Mouse (Mus musculus): ENCODE measurements at regions not wholly inside any gene's neighbourhood (a gene's known extent, or its start where the extent isn't known, plus 50 kb on each side); places are given as distances from the start of the nearest gene placed in this dataset.
"Not testable (repeated sequence)": the region's sequence is repeated elsewhere in the genome, so short reads cannot be mapped to it uniquely, and the experiment has no call there.

DNA sequence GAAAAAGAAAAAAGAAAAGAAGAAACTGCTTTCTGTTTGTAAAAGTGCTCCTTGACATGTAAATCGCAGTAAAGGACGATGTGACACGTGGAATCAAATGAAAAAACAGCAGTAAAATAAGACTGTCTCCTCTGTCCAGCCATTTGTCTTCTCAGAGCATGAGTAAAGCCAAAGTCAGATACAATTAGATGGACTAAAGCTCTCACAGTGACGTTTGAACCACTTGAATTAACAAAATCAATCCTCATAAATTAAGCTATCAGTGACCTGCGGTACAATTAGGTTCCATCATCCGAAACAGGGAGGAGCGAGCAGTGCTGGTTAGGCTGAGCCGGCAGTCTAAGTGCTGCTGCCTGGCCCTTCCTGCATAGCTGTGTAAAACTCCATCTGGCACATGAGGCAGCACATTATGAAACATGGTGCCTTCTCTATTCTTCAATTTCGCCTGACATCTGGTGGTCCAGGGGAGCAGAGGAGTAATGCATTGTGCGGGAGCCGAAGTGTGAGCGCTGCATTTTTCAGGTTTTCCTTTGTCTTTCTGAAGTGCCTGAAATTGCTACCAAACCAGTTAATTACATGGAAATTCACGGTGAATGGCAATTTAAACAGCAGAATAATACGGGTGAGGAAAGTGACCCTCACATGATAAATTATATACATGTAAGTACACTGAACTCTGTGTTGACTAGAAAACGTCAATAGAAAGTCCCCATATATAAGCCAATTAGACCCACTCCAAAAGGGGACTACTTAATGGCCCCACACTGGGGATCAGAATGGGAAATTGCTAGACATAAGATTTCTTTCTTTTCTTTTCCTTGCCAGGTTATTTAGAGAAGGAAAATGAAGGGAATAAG lies 118.1 kb downstream of the Mmrn1 start:
- 21% methylated on average over 15 of the region's 15 CpGs for WGBS
- Histone ChIP-seq H3K36me3 (no peaks in the 10 kb centered on the region), H3K9ac (no peak overlapping the region)

DNA sequence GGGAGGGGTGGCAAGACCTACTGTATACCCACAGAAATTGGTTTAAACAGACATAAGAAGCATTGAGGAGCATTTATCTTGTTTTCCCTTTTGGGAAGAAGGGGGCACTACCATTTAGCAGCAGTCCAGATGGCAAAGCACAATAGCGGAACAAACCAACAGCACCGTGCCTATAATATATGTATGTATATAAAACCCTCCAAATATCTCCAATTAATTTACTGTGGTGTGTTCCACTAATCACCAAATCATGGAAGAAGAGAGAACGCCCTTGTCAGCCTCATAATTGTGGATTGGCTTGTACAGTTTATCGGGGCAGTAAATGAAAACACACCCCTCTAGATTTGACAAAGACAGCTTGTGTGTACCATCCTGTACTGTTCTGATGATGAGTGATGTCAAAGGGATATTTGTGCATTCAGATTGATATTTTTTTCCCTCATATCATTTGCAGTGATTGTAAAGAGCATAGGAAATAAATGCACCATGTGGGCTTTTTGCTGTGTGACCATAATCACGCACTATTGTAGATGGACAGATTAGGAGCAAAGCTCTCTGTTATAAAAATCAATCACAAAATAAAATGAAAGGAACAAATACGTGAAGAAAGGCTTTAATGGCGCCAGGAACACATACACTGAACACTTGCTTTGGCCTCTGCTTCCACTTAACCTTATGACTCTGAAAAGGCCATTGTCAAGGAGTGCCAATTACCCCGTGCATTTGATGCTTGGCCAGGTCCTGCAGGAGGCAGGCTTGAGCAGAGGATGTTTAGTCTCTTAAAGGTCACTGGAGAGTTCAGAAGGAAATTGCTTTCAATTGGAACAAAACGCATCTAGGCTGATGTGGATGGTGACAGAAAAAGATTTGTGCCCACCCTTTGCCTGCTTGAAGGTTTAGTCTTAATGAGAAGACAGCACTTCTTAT lies 119.0 kb downstream of the Mmrn1 start:
- H3K9ac ChIP-seq = no peak overlapping the region
- H3K27ac ChIP-seq (replicated peaks) = peak overlapping the region; percentile 81
- no peak overlapping the region for H3K4me3 ChIP-seq
- H3K27me3 ChIP-seq = no peaks in the 10 kb centered on the region
- peaks cover 10% of the 10 kb centered on the region for H3K4me1 ChIP-seq (replicated peaks)
- no peaks in the 10 kb centered on the region for H3K36me3 ChIP-seq
- peak; percentile 49; the same call in 1 of the 2 replicates for ATAC-seq (ENCODE audit: low FRiP score, low read depth)
- no peaks in the 10 kb centered on the region for H3K9me3 ChIP-seq
- H3K4me2 ChIP-seq = peak overlapping the region; percentile 37
- 37% methylated on average over 9 of the region's 9 CpGs for WGBS

More for the DNA sequence above, 118.1 kb downstream of the Mmrn1 start:
- H3K4me1 ChIP-seq (replicated peaks) = peaks cover 10% of the 10 kb centered on the region
- ATAC-seq (ENCODE audit: low FRiP score, low read depth) = peak; percentile 93
- peak overlapping the region; percentile 81 for H3K27ac ChIP-seq (replicated peaks)
- H3K27me3 ChIP-seq = no peaks in the 10 kb centered on the region
- H3K4me2 ChIP-seq = peak overlapping the region; percentile 37
- H3K4me3 ChIP-seq = no peak overlapping the region
- H3K9me3 ChIP-seq = no peaks in the 10 kb centered on the region

DNA sequence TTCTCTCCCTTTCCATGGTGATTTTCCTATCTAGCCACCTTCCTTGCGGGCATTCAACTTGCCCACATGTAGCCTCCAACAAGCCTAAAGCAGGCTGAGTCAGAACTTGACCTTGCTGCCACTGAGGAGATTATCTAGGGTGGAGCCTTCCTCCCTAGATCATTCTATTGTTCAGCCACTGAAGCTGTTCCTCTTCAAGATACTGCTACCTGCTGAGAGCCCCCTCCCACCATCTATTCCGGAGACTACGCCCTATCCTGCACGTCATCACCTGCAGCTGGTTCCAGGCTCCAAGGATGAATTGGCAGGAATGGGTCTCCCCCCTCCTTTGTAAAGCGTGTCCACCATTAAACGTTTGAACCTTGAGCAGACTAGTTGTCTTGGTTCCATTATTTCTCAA lies 122.9 kb downstream of the Mmrn1 start:
- not testable (repeated sequence) for H3K9me3 ChIP-seq; H3K36me3 ChIP-seq; H3K4me2 ChIP-seq; H3K9ac ChIP-seq; H3K4me3 ChIP-seq; H3K4me1 ChIP-seq (replicated peaks); H3K27ac ChIP-seq (replicated peaks); H3K27me3 ChIP-seq; ATAC-seq (ENCODE audit: low FRiP score, low read depth)
- WGBS = 82% methylated on average over 6 of the region's 6 CpGs

DNA sequence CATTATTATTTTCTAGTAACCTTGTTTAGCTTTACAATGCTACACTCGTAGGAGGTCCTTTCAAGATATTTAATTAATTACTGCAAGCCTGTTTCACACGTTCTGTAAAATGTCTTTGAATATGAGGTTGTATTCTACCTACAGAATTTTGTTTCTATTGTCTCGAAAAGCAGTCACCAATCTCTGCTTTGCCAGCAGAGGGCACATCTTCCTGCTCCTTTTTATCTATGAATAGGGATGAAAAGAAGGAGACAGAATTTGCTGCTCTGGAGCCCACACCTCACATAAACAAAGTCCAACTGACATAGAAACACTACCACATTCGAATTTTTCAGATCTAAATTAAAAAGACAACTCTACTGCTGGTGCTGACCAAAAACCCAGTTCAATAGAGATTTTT lies 117.0 kb upstream of the Ccser1 start:
- Histone ChIP-seq H3K36me3 (no peaks in the 10 kb centered on the region), H3K9ac (no peak overlapping the region), H3K27ac (replicated peaks) (no peak overlapping the region), H3K4me1 (replicated peaks) (peaks cover 15% of the 10 kb centered on the region), H3K4me3 (no peak overlapping the region), H3K27me3 (no peaks in the 10 kb centered on the region), H3K4me2 (no peak overlapping the region), H3K9me3 (no peaks in the 10 kb centered on the region)
- 30% methylated on average over 4 of the region's 4 CpGs for WGBS
- no peak for ATAC-seq (ENCODE audit: low FRiP score, low read depth)

DNA sequence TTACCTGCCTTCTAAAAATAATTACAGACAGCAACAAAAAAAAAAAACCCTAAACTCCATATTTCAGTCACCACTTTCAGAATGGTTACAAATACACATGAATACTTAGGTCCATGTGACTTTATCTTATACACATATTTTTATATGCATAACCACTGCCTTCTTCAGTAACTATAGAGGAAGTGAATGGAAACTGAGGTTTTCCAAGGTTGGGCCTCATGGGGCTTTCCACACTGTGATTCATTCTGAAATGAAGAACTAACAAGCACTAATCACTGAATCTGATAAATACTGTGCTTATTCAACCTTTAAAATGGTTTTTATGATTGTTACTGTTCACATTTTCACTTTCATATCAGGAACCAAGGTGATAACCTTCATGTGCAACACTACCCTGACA lies 114.4 kb upstream of the Ccser1 start:
- Histone ChIP-seq H3K27me3 (no peaks in the 10 kb centered on the region), H3K4me3 (no peak overlapping the region), H3K4me2 (no peak overlapping the region), H3K9me3 (no peaks in the 10 kb centered on the region), H3K4me1 (replicated peaks) (peaks cover 18% of the 10 kb centered on the region), H3K36me3 (no peaks in the 10 kb centered on the region), H3K9ac (no peak overlapping the region), H3K27ac (replicated peaks) (no peak overlapping the region)
- ATAC-seq (ENCODE audit: low FRiP score, low read depth) = no peak

DNA sequence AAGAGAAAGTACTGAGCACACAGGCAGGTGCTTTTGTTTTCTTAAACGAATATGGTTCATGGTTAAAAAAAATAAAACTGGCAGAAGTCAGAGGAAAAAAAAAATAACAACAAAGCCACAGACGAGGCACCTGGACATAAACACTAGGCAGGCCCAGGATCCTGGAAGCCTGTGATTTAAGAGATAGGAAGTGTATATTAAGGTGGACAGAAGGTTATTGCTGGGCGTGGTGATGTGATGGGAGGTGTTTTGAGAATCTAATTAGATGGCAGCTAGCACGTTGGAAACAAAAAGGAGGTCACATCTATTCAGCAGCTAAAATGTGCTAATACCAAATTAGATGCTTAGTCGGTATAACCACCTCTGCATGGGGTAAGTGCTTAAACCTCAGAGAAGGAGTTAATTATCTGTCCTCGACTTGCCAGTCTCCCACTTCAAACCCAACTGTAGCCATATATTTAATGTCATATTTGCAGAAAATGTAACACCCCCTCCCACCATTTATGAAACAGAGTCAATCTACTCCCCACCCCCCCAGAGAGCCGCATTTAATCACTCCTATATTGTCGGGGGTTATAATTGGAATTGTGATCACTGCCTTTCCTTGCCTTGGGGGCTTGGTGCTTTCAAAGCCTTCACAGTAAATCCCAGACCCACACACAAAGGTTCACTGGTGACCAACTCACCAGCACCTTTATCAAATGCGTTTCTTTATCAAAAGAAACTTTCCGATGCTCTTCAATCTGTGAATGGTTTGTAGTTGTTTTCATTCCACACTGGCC lies 113.4 kb upstream of the Ccser1 start:
- Histone ChIP-seq H3K9ac (no peak overlapping the region), H3K4me1 (replicated peaks) (peaks cover 18% of the 10 kb centered on the region), H3K4me3 (no peak overlapping the region), H3K4me2 (no peak overlapping the region), H3K36me3 (no peaks in the 10 kb centered on the region), H3K27ac (replicated peaks) (no peak overlapping the region), H3K9me3 (no peaks in the 10 kb centered on the region), H3K27me3 (no peaks in the 10 kb centered on the region)
- WGBS = 33% methylated on average over 10 of the region's 10 CpGs
- ATAC-seq (ENCODE audit: low FRiP score, low read depth) = no peak

DNA sequence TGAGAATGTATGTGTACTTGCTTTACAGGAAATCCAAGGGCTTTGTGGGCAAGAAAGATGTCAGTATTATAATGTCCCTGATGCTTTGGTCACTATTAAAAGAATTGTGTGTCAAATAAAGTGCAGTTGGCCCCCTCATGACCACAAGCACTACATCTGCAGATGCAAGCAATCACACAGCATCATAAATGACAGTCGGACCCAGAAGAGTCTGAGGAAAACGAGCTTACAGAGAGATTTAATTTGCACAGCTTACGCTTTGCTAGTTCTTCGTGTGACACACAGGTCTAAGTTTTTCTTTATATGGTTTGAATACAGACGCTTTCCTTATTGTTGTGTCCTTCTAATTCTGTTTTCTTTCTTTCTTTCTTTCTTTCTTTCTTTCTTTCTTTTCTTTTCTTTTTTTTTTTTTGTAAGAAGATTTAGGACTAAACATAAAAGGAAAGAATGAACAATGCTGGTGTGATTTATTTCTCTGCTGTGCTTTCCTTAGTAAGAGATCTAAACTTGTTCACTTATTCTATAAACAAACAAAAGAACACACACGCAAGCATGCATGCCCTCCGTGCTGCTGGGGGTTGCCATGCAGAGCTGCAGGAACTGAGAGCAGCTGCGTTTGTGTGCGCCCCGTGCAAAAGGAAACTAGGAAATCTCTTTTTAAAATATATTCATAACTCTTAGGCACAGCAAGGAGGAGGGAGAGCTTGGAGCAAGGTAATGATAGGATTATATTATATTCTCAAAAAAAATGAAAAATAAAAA lies 112.6 kb upstream of the Ccser1 start:
- Histone ChIP-seq H3K9me3 (no peaks in the 10 kb centered on the region), H3K36me3 (no peaks in the 10 kb centered on the region), H3K4me2 (peak overlapping the region; percentile 21; the same call in 1 of the 2 replicates), H3K27ac (replicated peaks) (no peak overlapping the region), H3K4me1 (replicated peaks) (peaks cover 18% of the 10 kb centered on the region), H3K9ac (no peak overlapping the region), H3K4me3 (no peak overlapping the region), H3K27me3 (no peaks in the 10 kb centered on the region)
- ATAC-seq (ENCODE audit: low FRiP score, low read depth) = no peak
- WGBS = 13% methylated on average over 10 of the region's 10 CpGs

DNA sequence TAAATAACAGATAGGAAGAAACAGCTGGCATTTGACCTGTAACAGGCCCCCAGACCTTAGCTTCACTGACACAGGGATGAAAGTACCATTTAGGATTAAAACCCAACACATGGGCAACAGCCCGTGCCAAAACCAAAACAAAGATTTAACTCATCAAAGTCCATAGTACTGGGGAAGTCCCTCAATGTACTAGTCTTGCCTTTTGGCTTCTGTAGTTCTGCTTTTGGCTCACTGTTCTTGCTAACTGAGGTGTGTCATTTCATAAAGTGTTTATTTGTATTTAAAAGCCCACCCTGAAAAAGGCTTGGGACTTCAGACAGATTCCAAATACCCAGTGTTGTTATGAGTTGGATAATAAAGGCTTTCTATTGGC lies 112.0 kb upstream of the Ccser1 start:
- H3K4me2 ChIP-seq = peak overlapping the region; percentile 21; the same call in 1 of the 2 replicates
- WGBS = 11% methylated on average over 1 of the region's 1 CpGs
- peaks cover 18% of the 10 kb centered on the region for H3K4me1 ChIP-seq (replicated peaks)
- no peaks in the 10 kb centered on the region for H3K27me3 ChIP-seq
- no peak for ATAC-seq (ENCODE audit: low FRiP score, low read depth)
- no peak overlapping the region for H3K4me3 ChIP-seq
- no peak overlapping the region for H3K9ac ChIP-seq
- no peaks in the 10 kb centered on the region for H3K36me3 ChIP-seq
- no peaks in the 10 kb centered on the region for H3K9me3 ChIP-seq
- no peak overlapping the region for H3K27ac ChIP-seq (replicated peaks)

DNA sequence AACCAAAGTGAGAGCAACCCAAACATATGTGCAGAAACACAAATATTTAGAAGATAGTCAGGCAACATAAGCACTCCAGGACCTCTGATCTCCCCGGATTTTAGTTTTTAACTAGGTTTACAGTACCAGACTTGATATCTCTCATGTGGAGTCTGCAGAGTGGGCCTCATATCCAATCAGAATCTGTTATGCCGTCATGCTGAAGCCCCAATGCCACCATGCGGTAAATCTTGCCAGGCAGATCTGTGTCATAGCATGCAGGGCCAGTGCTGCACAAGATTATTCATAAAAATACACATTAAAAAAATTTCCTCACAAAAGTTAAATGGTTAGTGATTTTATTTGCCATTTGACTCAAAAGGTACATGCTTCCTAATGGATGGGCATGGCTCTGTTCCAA lies 106.9 kb upstream of the Ccser1 start:
- Histone ChIP-seq H3K27ac (replicated peaks) (no peak overlapping the region), H3K9me3 (no peaks in the 10 kb centered on the region), H3K4me1 (replicated peaks) (peaks cover 1% of the 10 kb centered on the region), H3K4me2 (no peak overlapping the region), H3K4me3 (no peak overlapping the region), H3K36me3 (no peaks in the 10 kb centered on the region), H3K9ac (no peak overlapping the region), H3K27me3 (no peaks in the 10 kb centered on the region)
- ATAC-seq (ENCODE audit: low FRiP score, low read depth) = no peak; the same call in 1 of the 2 replicates
- WGBS = 81% methylated on average over 3 of the region's 3 CpGs

DNA sequence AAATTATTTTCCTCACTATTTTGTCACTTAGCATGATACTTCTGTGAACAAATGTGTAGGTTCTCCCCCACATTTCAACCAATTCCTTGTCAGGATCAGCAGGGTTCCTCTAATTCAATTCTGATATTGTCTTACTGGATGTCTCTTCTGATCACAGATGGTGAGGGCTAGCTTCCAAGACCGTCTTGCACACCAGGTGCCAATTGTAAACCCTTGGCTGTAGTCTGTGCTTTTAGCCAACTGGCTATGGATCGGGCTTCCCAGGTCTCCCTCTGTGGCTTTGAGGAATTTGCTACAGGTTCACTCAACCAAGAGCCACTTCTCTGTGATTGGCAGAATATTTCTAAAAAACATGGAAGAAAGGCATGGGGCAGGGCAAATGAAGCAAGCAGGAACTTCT lies 106.3 kb upstream of the Ccser1 start:
- H3K9me3 ChIP-seq = no peaks in the 10 kb centered on the region
- H3K27me3 ChIP-seq = no peaks in the 10 kb centered on the region
- H3K36me3 ChIP-seq = no peaks in the 10 kb centered on the region
- no peak overlapping the region for H3K4me2 ChIP-seq
- no peak overlapping the region for H3K27ac ChIP-seq (replicated peaks)
- H3K4me3 ChIP-seq = no peak overlapping the region
- H3K4me1 ChIP-seq (replicated peaks) = no peaks in the 10 kb centered on the region
- WGBS = 53% methylated on average over 2 of the region's 2 CpGs
- H3K9ac ChIP-seq = no peak overlapping the region
- ATAC-seq (ENCODE audit: low FRiP score, low read depth) = peak; percentile 77; the same call in 1 of the 2 replicates

DNA sequence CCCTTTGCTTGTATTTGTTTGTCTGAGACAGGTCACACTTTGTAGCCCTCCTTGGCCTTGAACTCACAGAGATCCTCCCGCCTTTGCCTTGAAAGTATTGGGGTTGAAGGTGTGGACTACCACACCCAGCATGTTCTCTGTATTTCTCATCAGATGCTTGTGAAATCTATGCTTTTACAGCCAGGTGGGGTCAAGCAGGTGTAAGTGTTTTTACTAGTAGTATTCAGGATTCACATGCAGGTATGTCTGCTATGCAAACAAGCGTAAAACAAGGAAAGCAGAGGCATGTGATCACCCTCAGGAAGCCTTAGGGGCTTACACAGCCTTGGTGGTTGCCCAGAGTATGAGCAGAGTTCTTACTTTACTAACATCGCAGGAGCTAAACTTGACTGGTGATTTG lies 105.4 kb upstream of the Ccser1 start:
- WGBS = 96% methylated on average over 3 of the region's 3 CpGs
- Histone ChIP-seq H3K36me3 (no peaks in the 10 kb centered on the region), H3K27me3 (no peaks in the 10 kb centered on the region), H3K9me3 (no peaks in the 10 kb centered on the region), H3K4me2 (no peak overlapping the region), H3K4me3 (no peak overlapping the region), H3K9ac (no peak overlapping the region), H3K4me1 (replicated peaks) (no peaks in the 10 kb centered on the region), H3K27ac (replicated peaks) (no peak overlapping the region)
- ATAC-seq (ENCODE audit: low FRiP score, low read depth) = no peak

All from hindbrain, embryonic 15.5 days (tissue).